Mouse (Mus musculus): ENCODE measurements around the gene Gabpb1. TPM values are rescaled to one million over a fixed set of nuclear protein-coding genes. Genes with fewer than 3 reads are reported as not detected.

Gabpb1 gene
- polyA plus RNA-seq, 1 experiment from 2014 or later, result 47.9 TPM

DNA sequence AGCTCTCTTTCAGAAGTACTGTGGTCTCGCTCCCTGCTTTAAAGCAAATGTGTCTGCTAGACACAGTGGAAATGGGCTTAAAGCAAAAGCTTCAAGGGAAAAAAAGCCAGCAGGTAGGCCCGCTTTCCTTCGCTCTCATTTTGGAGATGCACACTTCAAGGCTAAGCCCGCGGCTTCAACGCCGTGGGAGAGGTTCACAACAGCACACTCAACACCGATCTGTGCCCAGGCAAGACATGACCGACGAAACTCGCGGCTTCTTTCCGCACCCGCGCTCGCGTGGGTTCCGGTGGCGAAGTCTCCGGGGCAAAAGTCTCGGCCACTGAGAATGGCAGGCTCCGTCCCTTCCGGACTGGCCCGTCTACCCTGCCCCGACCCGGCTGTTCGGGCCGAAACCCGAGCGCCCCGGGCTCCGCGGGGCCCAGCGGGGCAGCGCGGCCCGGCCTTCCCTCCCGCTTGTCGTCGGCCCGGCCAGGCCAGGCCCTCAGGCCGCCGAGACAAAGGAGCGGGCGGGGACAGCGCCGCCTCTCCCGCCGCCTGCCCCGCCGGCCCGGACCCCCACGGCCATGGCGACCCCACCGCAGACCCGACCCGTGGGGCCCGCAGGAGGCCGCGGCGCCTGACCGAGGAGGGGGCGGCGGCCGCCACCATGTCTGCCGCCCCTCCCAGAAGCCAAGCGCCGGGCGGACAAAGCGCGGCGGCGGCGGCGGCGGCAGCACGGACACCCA, 1.5 kb downstream of the Gabpb1 start:
- H3K4me2 ChIP-seq, result peak overlapping the region; percentile 90
- peak; percentile 54 for ATAC-seq (ENCODE audit: low read depth)
- peak overlapping the region; percentile 99 for H3K4me3 ChIP-seq
- H3K36me3 ChIP-seq, result peaks cover 9% of the 10 kb centered on the region; the same call in 1 of the 2 replicates
- H3K27me3 ChIP-seq, result no peaks in the 10 kb centered on the region
- peak overlapping the region; percentile 100 for H3K27ac ChIP-seq (replicated peaks)
- H3K9me3 ChIP-seq, result no peaks in the 10 kb centered on the region
- peaks cover 46% of the 10 kb centered on the region for H3K4me1 ChIP-seq (replicated peaks)
- 2% methylated on average over 76 of the region's 77 CpGs for WGBS
- H3K9ac ChIP-seq, result peak overlapping the region; percentile 99

DNA sequence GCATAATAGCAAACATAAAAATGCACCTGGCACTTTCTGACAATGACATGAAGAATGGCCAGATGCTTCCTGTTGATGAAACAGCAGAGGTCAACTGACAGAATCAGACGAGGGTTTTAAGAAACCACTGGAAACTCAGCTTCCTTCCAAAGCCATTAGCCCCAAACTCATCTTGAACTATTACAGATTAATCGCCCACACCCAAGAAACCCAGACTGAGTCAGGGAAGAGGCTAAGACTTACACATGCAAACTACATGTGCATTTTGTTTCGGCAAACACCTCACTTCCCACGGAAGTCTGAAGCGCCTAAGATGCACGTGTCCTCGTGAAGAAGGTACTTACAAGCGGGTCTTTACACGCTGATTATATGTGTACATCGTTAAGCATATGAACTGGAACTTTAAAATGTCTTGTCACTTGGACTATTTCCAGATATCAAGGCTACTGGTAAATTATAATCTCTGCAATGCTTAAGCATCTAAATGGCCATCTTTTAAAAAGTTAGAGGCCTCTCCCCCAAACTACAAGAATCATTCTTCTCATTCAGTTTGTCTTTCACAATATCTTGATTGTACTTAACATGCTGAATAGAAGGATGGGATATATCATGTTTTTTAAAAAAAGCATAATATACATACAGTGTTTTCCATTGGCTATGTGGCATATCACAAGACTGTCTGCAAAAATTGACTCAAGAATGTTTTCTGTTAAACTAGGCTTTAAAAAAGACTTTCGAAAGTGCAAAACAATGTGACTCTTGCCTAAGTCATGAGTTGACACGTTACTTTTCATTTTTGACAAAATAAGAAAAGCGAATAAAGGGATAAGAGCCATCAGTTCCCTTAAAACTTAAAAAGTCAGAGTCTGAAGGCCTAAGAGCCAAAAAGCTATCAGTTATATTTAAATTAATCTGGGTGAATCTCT, 2.6 kb downstream of the Gabpb1 start:
- no peaks in the 10 kb centered on the region for H3K27me3 ChIP-seq
- H3K4me3 ChIP-seq, result peak overlapping the region; percentile 99
- no peaks in the 10 kb centered on the region for H3K9me3 ChIP-seq
- H3K9ac ChIP-seq, result peak overlapping the region; percentile 99
- H3K4me2 ChIP-seq, result peak overlapping the region; percentile 90
- 69% methylated on average over 13 of the region's 13 CpGs for WGBS
- ATAC-seq (ENCODE audit: low read depth), result no peak
- H3K36me3 ChIP-seq, result peaks cover 5% of the 10 kb centered on the region; the same call in 1 of the 2 replicates
- peaks cover 46% of the 10 kb centered on the region for H3K4me1 ChIP-seq (replicated peaks)
- peak overlapping the region; percentile 100; the same call in 1 of the 2 replicates for H3K27ac ChIP-seq (replicated peaks)

DNA sequence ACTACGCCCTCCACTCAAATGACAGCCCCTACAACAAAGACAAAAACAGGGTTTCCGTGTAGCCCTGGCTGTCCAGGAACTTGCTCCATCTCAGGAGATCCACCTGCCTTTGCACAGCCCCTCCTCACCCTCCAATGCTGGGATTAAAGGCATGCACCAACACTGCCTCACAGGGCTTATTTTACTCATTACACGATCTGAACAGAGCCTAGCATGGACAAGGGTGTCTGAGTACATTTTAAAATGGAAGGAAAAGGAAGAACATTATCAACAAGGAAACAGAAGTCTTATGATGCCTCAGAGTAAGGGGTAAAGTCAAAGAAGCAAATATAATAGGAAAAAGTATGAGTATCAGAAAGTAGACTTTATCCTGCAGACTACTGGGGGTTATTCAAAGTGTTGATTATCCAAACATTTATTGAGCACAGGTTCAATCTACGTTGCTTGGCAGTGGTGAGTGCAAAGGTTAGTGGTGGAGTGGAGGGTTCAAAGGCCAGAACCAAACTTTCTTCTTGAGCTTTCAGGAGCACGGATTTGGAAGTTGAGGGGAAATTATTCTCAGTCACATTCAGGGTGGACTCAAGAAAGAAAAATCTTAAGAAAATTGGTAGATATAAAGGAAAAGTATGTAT, 7.4 kb downstream of the Gabpb1 start:
- Histone ChIP-seq H3K27ac (replicated peaks) (no peak overlapping the region), H3K4me1 (replicated peaks) (peaks cover 24% of the 10 kb centered on the region), H3K36me3 (no peaks in the 10 kb centered on the region), H3K9ac (no peak overlapping the region), H3K9me3 (no peaks in the 10 kb centered on the region), H3K27me3 (no peaks in the 10 kb centered on the region), H3K4me3 (no peak overlapping the region), H3K4me2 (no peak overlapping the region)
- no peak for ATAC-seq (ENCODE audit: low read depth)
- 92% methylated on average over 5 of the region's 5 CpGs for WGBS

DNA sequence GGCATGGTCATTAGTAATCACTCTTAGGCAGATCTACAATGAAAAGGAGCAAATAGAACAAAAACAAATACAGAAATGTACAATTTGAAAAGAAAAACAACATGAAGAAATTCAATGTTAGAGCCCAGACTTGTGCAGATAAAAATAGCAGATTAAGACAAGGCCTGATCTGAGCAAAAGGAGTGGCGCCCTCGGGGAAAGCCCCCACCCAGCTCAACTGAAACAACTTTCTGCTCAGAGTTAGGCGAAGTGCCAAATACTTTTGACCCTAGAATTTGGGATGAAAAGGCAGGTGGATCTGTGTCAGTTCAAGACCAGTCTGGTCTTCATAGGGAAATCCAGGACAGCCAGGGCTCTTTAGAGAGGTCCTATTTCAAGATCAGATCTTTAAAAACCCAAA, 10.2 kb downstream of the Gabpb1 start:
- 91% methylated on average over 3 of the region's 3 CpGs for WGBS
- ATAC-seq (ENCODE audit: low read depth), result no peak
- no peak overlapping the region for H3K4me2 ChIP-seq
- H3K9ac ChIP-seq, result no peak overlapping the region
- H3K4me1 ChIP-seq (replicated peaks), result no peaks in the 10 kb centered on the region
- no peak overlapping the region for H3K4me3 ChIP-seq
- no peaks in the 10 kb centered on the region for H3K9me3 ChIP-seq
- H3K27ac ChIP-seq (replicated peaks), result no peak overlapping the region
- no peaks in the 10 kb centered on the region for H3K27me3 ChIP-seq
- no peaks in the 10 kb centered on the region for H3K36me3 ChIP-seq

DNA sequence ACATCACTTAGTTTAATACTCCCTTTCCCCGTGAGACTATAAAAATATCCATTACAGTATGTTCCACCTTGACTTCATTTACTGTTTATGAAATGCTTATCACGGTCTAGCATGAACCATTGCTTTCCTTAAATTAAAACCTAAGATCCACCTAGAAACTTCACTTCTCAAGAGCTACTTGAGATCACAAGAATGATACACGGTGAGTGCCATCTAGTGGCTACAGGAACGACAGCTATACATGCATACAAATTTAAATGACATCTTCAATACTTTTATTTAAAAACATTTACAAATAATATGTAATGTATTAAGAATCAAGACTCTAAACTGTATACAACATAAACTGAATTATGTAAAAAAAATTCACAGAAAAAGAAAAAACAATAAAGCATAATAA, 12.7 kb downstream of the Gabpb1 start:
- no peaks in the 10 kb centered on the region for H3K36me3 ChIP-seq
- no peak for ATAC-seq (ENCODE audit: low read depth)
- 63% methylated on average over 4 of the region's 4 CpGs for WGBS
- H3K27ac ChIP-seq (replicated peaks), result no peak overlapping the region
- no peak overlapping the region for H3K9ac ChIP-seq
- H3K27me3 ChIP-seq, result no peaks in the 10 kb centered on the region
- no peaks in the 10 kb centered on the region for H3K9me3 ChIP-seq
- no peaks in the 10 kb centered on the region for H3K4me1 ChIP-seq (replicated peaks)
- no peak overlapping the region for H3K4me2 ChIP-seq
- no peak overlapping the region for H3K4me3 ChIP-seq

DNA sequence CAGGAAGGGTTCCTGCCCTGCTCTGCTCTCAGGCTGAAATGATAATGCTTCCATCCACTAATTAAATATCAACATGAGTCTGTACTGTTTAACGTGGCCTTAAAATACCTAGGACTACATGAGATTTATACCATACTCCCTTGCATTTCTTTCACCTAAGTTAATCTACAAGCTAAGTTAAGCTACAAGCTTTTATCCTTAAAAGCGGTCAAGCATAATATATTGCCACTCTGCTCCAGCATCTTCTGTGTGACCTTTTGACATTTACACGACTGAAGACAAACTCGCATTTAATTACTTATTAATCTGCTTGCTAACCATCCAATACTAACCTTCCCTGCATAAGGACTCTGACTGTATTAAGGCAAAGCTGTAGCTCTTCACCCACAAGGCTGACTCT, 23.2 kb downstream of the Gabpb1 start:
- 80% methylated on average over 4 of the region's 4 CpGs for WGBS
- Histone ChIP-seq H3K36me3 (peaks cover 56% of the 10 kb centered on the region), H3K27me3 (no peaks in the 10 kb centered on the region), H3K4me3 (no peak overlapping the region), H3K9me3 (no peaks in the 10 kb centered on the region), H3K9ac (no peak overlapping the region), H3K4me2 (no peak overlapping the region), H3K27ac (replicated peaks) (no peak overlapping the region), H3K4me1 (replicated peaks) (no peaks in the 10 kb centered on the region)
- ATAC-seq (ENCODE audit: low read depth), result no peak

DNA sequence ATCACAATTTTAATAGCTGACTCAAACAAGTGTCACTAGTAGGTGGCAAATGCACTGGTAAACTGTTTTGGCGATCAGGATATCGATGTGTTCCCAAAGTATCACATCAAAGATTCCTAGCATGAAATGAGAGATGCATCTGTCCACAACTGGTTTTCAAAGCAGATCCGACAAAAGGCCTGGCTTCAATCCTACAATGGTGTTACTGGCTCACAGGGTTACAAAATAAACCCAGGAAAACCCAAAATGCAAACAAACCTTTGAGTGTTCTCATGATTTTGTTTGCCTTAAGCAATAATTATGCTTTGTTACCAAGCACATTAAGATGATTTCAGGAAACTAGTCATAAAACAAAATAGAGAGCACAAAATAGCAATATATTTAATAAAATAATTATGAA, 28.4 kb downstream of the Gabpb1 start:
- Histone ChIP-seq H3K9me3 (no peaks in the 10 kb centered on the region), H3K27ac (replicated peaks) (no peak overlapping the region), H3K27me3 (no peaks in the 10 kb centered on the region), H3K4me3 (no peak overlapping the region), H3K4me2 (no peak overlapping the region), H3K4me1 (replicated peaks) (no peaks in the 10 kb centered on the region), H3K9ac (no peak overlapping the region), H3K36me3 (peaks cover 68% of the 10 kb centered on the region)
- no peak for ATAC-seq (ENCODE audit: low read depth)
- 94% methylated on average over 3 of the region's 3 CpGs for WGBS

DNA sequence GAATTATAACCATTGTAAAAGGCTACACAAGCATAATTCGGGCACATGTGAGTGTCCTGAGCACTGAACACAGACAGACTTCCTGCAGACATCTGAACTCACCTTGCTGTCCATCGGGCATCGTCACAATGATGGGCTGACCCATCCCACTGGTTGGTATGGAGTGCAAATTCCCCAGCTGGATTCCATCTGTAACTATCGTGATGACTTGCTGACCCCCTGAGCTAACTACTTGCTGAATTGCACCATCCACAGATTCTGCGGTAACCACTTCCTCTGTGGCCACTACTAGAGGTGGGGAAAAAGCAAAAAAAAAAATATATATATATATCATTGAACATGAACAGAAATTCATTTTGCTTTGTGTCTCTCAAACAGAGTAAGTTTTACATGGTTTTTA, 29.7 kb downstream of the Gabpb1 start:
- 93% methylated on average over 5 of the region's 5 CpGs for WGBS

DNA sequence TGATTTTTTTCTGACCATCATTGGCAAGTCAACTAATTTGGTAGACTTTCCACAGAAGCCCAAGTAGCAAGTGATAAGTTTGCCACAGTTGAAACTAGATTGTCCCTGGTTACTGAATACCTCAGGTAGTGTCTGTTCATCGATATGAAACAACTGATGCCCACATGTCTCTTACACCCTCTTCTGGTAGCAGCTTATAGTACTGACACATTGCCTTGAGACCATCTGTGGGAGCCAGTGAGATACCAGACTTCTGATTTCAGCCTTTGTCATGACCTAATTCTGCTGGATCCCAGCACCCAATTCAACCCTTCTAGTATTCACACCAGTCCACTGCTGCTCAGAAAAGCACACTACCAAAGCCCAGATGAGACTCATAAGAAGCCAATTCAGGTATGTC, 31.4 kb downstream of the Gabpb1 start:
- Histone ChIP-seq H3K9ac (no peak overlapping the region), H3K27me3 (no peaks in the 10 kb centered on the region), H3K4me1 (replicated peaks) (no peaks in the 10 kb centered on the region), H3K27ac (replicated peaks) (no peak overlapping the region), H3K36me3 (peaks cover 68% of the 10 kb centered on the region), H3K4me2 (no peak overlapping the region), H3K9me3 (no peaks in the 10 kb centered on the region), H3K4me3 (no peak overlapping the region)
- 92% methylated on average over 1 of the region's 1 CpGs for WGBS
- ATAC-seq (ENCODE audit: low read depth), result no peak

More for the DNA sequence above, 29.7 kb downstream of the Gabpb1 start:
- H3K4me2 ChIP-seq, result no peak overlapping the region
- H3K4me3 ChIP-seq, result no peak overlapping the region
- no peaks in the 10 kb centered on the region for H3K4me1 ChIP-seq (replicated peaks)
- no peak overlapping the region for H3K27ac ChIP-seq (replicated peaks)
- no peaks in the 10 kb centered on the region for H3K27me3 ChIP-seq
- peaks cover 65% of the 10 kb centered on the region for H3K36me3 ChIP-seq
- ATAC-seq (ENCODE audit: low read depth), result no peak
- no peaks in the 10 kb centered on the region for H3K9me3 ChIP-seq
- no peak overlapping the region for H3K9ac ChIP-seq

DNA sequence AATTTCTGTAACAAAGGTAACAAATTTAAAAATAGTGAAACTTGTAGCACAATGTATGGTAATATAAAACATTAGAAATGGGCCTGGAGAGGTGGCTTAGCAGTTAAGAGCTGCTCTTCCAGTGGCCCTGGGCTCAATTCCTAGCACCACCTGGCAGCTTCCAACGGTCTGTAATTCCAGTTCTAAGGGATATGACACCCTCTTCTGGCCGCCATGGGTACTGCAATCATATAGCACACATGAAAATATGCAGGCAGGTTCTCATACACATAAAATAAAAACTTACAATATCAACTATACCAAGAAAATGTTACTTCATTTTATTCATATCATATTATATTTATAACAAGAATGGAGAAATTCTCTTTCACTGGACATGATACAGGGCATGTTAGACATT, 35.8 kb downstream of the Gabpb1 start:
- 93% methylated on average over 2 of the region's 2 CpGs for WGBS
- no peak for ATAC-seq (ENCODE audit: low read depth)
- peaks cover 60% of the 10 kb centered on the region for H3K36me3 ChIP-seq

DNA sequence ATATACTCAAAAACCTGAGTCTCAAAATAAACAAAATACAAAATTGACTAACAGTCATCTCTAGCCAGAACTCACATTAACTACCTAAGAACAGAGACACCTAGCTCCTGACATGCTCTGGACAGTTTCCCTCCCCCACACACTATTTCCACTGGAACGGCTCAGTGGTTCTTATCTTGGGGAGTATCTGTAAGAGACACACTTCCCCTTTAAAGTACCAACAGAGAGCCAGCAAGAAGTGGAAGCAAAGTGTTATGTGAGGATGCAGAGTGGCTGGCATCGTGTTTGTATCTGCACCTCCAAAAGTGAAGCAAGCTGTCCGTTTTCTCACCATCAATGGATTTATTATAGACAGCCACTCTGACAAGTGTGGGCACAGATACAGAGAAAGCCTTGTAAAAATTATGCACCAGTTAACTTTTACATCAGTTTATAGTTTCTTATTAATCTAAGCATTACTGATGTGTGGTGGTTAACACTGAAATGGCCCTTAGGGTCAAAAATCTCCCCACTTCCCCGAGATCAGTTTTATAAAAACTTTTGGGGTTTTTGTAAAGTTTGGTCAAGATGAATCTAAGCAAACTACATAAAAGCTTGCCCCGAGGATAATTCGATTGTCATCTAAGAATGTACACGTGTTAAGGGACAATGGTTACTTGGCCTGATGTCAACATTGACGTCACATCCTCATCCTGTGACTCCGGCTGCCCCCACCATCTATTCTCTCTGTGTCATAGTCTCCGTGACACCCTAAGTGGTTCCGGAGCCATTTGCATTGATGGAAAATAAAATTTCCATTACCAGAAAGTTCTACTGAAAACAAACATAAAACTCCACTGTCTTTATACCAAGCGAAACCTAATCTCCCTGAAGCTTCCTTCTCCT, 40.0 kb downstream of the Gabpb1 start:
- Histone ChIP-seq H3K9ac (no peak overlapping the region), H3K9me3 (no peaks in the 10 kb centered on the region), H3K27ac (replicated peaks) (no peak overlapping the region), H3K27me3 (no peaks in the 10 kb centered on the region), H3K4me2 (no peak overlapping the region), H3K4me3 (no peak overlapping the region), H3K36me3 (peaks cover 45% of the 10 kb centered on the region), H3K4me1 (replicated peaks) (no peaks in the 10 kb centered on the region)
- no peak for ATAC-seq (ENCODE audit: low read depth)
- WGBS, result 85% methylated on average over 12 of the region's 12 CpGs

More for the DNA sequence above, 35.8 kb downstream of the Gabpb1 start:
- Histone ChIP-seq H3K27me3 (no peaks in the 10 kb centered on the region), H3K4me1 (replicated peaks) (no peaks in the 10 kb centered on the region), H3K4me2 (no peak overlapping the region), H3K9me3 (no peaks in the 10 kb centered on the region), H3K9ac (no peak overlapping the region), H3K4me3 (no peak overlapping the region), H3K27ac (replicated peaks) (no peak overlapping the region)

Data from neural tube, embryonic 13.5 days (tissue).